Mouse (Mus musculus) stomach, postnatal 0 days (tissue): ENCODE results near the gene Kdelr1.

Source experiments
- CTCF ChIP-seq: IDR thresholded peaks from 2 replicates; pipeline ENCODE4 v1.5.1; 2016; ENCODE audit warnings: antibody characterized with exemption, low read depth, mild to moderate bottlenecking, moderate library complexity
- EP300 ChIP-seq: optimal IDR thresholded peaks from 2 replicates; pipeline ENCODE3; 2016; ENCODE audit warnings: antibody characterized with exemption

GRCm38 (mm10) chr7:45842950-45843744, 29.4 kb upstream of the Kdelr1 start:
- TF ChIP-seq CTCF (no peak), EP300 (no peak)
